Mouse (Mus musculus): ENCODE results near the gene Ddr2.

- TF ChIP-seq CTCF (IDR thresholded peaks at IDR 0.05; ENCODE audit: low read depth) (no peak), EP300 (IDR thresholded peaks at IDR 0.05; ENCODE audit: low read depth) (no peak)
These were observed at the start of gene Ddr2 for GRCm38 (mm10) chr1:170110516-170111332.

Measured in liver, postnatal 0 days (tissue).